Mouse (Mus musculus): Measurements from ENCODE around the gene Plpp1.

DNA sequence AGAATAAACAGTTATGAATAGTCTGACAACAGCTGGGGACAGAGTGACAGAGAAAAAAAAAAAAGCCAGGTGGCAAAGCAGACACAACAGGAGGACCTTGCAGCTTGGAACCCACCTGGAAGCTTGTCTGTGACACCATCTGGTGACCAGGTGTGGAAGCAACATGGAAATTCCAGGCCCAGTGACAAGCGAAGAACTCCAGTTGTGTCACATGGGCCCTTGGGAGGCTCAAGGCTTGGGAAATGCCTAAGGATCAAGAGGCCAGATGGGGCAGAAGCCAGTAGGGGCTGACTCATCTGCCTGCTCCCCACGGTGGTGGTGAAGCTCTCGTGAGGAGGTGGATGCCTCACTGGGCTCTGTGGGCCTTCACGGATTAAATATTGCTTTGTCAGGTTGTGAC, 45.7 kb upstream of the Plpp1 start:
- TF ChIP-seq CTCF (IDR thresholded peaks at IDR 0.05; ENCODE audit: low read depth, low read length), result no peak
- TF ChIP-seq POLR2AphosphoS5 (IDR thresholded peaks at IDR 0.05; ENCODE audit: insufficient replicate concordance, low read depth, low read length), result no peak
